Mouse (Mus musculus): ENCODE results near the gene Rcan1.
"Not testable (repeated sequence)": the region's sequence is repeated elsewhere in the genome, so short reads cannot be mapped to it uniquely, and the experiment has no call there.

The Rcan1 gene

DNA sequence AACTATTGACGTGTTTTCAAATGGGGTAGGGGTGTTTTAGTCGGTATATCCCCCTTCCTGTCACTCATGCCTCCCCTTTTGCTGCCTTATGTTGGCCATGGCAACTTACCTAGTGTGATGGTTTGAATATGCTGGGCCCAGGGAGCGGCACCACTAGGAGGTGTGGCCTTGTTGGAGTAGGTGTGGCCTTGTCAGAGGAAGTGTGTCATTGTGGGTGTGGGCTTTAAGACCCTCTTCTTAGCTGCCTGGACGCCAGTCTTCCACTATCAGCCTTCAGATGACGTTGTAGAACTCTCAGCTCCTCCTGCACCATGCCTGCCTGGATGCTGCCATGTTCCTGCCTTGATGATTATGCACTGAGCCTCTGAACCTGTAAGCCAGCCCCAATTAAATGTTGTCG is at the start of gene Rcan1:
Rcan1 (minus strand) TSS at position 162 of the 400 bp plus-strand sequence.
- DNase-seq = no peak

DNA sequence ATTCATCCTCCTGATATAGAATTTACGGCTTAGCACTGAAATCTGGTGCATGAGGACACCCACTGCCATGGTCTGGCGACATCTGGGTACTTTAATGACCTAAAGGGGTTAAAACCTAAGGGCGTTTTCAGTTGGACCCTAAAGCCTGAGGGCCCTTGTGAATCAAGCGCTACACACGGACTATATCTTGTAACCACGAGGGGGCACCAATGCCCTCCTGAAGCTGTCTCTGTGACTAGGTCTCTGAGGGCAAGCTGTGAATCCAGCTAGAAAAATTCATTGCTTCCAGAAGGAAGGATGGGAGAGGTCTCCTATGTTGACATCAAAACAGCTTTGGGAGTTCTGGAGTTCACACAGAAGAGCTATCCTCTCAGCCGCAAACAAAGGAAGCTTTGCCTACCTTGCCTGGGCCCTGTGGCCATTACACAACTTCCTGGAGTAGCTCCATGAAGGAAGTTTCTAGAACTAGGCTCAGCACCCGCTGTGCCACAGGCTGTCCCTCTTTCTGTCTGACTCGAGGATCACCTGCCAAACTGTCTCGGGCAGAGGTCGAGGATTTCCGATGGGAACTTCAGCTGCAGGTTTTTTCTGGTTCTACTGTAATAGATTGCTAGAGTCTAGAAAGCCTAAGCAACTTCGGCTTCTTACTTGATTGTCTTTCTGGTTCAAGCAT is 49.3 kb upstream of the Rcan1 start:
- peak; percentile 40 for DNase-seq

DNA sequence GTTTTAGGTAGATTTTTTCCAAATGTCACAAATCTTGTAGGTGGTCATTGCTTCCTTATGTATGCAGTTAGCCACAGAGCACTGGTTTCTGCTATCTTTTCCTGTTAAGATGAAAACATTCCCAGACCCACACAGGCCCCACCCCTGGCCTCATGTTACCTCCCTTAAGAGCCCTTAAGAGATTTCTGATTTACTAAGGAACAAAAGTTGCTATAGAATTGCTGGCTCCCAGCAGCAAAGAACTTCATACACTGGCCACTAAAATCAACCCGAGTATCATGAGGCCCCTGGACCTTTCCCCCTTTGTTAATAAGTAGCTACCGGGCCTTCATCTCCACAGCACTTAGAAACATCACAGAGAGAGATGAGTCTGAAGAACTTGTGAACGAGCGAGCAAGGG is 48.1 kb upstream of the Rcan1 start:
- no peak for DNase-seq

DNA sequence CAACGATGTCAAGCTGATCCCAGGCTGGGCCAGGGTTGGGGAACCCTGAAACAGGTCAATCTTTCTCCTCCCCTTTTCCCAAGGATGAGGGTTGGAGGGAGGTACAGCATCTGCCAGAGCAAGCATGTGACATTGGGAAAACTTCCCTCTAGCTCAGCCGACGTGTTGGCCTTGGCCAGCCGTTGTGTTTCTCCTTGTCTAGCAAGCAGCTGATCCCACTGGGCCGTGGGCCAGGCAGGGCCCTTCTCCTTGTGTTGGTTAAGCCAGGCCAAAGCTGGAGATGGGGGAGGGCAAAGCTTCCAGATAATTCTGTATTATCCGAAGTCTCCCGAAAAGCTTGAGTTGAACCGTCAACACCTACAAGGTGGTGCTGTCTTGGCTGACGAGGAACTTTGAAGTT is 45.5 kb upstream of the Rcan1 start:
- peak; percentile 23 for DNase-seq

DNA sequence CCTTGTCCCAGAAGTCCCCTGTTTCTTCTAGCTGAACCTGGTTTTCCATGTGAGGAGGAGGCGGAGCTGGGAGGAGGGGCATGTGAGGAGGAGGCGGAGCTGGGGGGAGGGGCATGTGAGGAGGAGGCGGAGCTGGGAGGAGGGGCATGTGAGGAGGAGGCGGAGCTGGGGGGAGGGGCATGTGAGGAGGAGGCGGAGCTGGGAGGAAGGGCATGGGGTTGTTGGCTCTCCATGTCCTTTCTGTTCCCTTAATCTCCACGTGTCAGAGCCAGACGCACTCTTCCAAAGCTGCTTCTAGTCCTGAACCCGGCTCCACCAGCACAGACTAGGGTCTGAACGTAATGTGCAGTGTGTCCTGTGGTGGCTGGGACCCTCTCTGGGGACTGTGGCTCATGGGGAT is 44.2 kb upstream of the Rcan1 start:
- not testable (repeated sequence) for DNase-seq

DNA sequence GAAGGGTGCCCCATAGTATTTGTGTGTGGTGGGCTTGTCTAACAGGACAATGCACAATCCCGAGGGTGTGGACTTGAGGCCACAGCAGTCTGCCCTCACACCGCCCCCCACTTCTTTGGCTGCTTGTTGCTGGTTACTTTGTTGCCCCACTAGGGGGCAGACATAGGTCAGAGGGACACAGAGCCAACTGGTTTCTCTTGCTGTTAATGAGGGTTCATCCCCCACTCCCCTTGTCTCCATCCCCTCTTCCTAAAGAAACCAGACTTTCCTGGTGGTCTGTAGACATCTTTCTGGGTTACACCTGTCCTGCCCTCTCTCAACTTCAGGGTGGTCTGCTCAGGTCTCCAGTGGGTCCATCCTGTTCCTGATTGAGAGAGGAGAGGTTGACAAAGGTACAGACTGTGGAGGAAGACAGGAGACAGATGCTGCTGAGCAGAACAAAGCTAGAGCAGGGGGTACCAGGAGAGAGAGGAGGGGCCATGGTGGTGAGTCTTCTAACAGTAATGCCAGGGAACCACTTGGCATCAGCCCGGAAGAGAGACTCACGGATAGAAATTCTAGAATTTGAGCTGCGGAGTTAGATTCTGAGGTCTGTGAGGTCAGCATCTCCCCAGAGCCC is 41.2 kb upstream of the Rcan1 start:
- no peak for DNase-seq

DNA sequence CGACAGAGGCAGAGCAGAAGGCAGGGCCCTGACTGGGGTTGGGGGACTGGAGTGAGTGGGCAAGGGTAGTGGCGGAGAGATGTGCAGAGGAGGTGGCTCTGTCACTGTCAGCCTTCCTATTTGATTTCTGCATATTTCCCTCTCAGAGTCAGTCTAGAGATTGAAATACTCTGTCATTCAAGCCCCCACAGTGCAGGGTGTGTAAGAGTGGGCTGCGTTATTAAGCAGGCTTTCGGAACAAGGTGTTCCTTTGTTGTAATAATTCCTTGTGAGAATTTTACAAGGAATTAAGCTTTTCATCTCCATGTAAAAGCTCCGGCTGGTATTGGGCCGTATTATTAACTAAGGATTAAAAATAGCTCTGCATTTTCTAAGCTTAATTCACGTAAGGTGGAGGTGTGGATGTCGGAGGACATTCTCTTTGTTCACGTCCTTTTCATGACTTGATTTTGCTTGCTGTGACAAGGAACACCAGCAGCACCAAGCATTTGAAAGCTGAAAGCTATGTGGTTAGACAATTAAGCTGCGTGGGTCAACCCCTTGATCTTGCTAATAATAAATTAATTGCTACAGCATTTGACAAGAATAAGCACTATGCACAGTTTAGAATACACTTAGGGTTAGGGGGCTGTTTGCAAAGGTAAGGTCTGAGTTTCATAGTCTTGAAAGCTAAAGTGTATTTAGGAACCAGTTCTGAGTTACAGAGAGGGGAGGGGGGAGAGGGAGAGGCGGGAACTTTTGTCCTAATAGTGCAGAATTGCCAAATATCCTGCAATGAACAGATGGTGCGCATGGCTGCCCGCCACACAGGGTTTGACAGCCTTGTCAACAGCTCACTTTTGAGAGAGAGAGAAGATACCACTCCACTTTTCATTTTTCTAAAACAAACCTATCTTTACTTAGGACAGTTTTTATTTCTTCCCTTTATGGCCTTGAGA is 40.4 kb upstream of the Rcan1 start:
- peak; percentile 18 for DNase-seq

DNA sequence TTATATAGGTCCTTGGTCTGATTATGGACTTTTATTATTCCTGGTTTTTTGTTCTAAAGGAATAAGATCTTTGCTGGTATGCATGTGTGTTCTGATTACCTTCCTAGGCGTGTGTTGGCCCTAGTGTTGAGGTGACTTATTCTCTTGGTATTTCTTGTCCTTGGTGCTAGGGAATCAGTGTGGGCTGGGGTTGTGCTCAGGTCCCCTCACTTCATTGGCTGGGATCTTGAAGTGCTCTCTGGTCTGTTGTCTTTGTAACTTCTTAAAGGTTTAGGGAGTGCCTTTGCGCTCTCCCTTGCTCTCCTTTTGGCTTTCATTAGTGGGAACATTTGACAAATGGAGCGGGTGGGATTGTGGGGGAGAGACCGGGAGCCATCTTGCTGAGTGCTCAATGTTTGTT is 36.9 kb upstream of the Rcan1 start:
- no peak for DNase-seq

DNA sequence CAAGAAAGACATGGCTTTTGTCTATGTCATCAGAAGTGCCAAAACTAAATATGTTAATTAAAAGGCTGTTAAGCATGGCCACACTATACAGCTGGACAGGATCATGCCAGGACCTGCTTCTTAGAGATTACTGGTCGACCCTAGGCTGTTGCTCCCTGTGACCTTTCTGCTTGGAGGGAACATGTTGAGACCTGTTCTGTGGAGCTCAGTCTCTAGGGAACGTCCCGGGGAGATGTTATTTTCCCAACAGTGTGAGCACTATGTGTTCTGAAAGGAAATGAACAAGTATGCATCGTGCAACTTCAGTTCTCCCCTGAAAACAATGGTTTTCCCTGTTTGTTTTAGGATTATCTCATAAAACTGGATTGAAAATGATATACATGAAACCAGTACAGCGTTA is 32.4 kb upstream of the Rcan1 start:
- no peak for DNase-seq

DNA sequence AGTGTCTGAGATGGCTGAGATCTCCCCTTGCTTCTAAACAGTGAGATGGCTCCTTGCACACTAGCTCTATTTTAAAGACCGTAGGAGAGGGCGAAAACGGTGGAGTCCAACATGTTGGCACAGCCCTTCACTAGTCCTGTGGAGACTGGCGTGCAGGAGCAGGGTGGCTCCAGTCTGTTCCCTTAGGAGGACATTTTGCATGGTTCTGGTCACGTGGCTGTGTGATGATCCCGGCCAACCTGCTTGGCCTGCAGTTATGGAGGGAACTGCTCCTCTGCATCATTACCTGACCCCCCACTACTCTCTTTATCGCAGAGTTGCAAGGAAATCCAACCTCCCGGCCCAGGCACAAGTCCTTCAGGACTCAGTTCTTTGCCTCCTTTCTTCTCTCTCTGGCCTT is 29.9 kb upstream of the Rcan1 start:
- no peak for DNase-seq

DNA sequence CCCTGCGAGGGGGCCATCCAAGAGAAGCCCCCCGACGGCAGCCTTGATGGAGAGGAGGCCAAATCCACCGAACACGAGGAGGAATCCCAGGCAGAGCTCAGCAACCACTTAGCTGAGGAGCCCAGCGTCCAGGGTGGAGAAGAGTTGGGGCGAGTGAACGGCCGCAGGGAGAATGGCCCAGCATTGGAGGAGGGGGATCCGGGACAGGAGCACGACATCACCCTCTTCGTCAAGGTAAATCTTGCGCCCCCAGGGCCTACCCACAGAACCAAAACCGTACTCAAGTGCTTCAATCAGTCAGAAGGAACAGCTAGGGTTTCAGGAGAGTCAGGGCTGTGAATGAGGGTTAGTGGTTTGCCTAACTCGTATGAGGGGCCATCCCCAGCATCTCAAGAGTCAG is 28.7 kb upstream of the Rcan1 start:
- no peak for DNase-seq

DNA sequence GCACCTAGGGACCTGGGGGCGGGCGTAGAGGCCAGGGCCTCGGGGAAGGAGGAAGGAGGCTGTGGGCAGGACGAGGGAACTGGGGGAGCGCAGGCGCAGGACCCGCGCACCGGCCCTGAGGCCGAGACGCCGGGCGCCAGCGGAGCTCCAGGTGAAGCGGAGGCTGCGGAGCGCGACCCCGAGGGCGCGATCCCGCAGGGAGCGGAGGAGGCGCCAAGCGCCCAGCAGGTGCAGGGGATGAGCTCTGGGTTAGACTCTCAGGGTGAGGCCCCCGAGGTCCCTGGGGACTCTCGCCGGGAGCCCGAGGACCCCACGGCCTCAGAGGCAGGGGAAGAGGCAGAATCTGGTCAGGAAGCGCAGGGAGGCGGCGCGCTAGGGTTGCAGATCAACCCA is 27.9 kb upstream of the Rcan1 start:
- DNase-seq = no peak

DNA sequence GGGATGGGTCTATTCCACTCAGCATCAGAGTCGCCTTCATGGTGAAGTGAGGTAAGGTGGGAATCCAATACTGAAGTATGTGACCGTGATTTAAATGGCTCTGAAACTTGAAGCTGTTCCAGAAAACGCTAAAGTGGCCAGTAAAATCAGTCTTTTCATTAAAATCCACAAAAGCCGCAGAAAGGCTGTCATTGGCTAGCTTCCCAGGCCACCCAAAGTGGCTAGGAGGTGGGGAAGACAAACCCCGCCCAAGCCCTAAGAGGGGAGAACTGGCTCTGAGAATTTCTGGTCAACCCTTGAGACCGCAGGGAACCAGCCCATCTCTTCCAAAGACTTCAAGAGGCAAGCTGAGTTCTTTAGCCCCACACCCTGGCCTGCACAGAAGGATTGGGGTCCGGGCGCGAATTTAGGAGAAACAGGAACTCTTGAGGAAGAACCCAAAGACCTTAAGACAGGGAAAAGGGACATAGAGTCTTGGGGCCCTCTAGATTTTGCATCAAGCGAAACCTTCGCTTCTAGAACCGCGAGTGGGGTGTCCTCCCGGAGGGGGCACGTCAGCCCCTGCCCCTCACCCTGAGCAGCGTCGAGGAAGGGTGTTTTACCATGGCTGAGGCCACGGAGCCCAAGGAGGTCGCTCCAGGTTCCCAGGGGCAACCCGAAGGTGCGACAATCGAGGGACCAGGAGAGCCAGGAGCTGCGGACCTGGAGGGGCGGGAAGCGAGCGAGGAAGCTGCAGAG is 27.4 kb upstream of the Rcan1 start:
- no peak for DNase-seq

DNA sequence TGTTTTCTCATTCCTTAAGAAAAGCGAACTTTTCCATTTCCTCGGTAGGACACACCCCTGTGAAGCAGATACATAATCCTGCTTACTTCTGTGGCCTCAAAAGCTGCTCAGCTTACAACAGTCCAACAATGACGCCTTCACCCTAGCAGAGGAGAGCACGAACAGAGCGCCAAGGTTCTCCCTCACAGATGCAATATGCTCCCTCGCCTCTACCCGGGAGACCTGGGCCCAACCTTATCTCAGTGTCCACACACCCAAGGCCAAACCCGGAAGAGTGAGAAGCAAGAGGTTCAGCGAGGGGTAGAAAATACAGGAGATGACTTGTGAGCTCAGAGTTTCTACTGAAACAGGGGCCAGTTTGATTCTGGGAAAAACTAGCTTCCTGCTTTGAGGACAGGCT is 18.7 kb upstream of the Rcan1 start:
- no peak for DNase-seq

DNA sequence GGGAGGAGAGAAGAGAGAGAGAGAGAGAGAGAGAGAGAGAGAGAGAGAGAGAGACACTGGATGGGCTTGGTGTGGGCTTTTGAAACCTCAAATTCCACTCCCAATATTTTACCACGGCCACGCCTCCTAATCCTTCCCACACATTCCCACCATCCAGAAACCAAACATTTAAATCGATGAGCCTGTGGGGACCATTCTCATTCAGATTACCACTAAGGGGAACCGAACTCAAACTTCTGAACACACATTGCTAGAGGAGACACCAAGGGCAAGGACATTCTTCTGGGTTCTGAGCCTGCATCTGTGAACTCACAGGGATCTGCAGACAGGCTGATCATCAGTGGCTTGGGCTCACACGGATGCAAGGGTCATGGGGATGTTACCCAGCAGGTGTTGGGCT is 17.8 kb upstream of the Rcan1 start:
- DNase-seq = no peak

DNA sequence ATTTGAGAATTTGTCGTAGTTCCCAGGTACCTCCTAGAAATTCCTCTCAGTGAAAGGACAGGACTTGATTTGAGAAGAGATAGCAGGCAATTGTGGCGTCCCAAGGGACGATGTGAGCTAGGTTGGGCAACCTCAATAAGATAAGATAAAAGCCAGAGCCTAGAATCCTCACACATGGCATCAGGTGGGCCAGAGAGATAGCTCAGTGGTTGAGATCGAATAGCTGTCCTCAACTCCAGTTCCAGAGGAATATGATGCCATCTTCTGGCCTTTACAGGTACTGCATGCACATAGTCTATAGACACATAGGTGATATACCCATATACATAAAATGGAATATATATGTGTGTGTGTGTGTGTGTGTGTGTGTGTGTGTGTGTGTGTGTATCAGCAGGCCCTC is 16.8 kb upstream of the Rcan1 start:
- DNase-seq = peak; percentile 28

DNA sequence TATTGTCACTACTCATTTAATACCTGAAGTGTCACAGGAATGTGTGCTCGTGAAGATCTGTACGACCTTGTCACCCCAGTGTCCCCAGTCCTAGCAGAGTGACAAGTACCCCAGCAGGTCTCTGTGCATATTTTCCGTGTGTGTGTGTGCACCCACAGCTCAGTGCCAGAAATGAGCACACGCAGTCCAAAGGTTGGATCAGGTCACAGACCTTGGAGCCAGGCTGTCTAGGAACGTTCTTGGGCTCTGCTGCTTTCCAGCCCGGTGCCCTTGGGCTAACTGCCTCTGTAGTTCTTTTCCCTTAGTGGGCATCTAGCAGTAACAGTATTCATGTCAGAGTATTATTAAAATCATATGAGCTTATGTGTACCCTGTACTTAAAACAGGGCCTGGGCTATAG is 16.4 kb upstream of the Rcan1 start:
- no peak for DNase-seq

DNA sequence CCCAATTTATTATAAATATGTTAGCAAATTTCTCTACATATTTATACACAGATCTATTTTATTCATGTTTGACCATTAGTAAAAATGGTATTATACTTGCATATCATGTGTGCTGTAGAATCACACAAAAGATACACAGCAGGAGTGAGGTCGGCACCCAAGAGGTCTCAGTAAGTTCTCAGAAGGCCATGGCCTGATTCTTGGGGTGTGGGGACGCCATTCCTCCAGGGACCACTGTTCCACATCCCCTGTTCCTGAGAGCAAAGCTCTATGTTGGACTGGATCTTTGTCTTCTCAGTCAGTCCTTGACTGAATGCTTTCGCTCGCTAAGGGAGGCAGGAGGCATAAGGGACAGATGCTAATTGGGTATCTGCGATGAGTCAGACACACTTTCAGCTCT is 14.8 kb upstream of the Rcan1 start, which contains the start of gene Clic6:
Clic6 (plus strand) TSS at position 301 of the 400 bp plus-strand sequence.
- DNase-seq = no peak

DNA sequence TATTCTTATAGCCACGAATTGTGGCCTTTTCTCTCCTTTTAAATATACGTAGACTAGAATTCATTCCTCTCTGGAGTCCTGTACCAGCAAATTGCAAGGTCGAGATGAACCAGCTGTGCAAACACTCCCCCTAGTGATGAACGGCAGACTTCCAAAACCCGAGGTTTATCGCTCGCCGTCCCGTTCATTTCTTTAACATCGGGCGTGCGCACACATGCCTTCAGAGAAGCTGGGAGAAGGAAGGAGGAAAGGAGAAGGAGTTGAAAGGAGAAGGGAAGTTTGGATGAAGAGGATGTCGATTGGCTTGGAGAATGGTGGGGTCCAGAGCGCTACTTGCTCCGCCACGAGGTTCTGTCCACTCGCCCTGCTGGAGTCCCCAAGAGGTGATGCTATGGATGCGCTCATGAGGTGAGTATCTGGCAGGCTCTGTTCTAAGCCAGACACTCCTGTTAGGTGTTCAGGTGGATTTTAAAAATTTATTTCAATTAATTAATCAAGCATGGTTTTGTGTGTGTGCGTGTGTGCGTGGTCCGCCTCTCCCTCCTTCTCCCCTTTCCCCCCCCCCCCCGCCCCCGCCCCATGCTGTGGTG is 8.0 kb upstream of the Rcan1 start:
- peak; percentile 59 for DNase-seq

DNA sequence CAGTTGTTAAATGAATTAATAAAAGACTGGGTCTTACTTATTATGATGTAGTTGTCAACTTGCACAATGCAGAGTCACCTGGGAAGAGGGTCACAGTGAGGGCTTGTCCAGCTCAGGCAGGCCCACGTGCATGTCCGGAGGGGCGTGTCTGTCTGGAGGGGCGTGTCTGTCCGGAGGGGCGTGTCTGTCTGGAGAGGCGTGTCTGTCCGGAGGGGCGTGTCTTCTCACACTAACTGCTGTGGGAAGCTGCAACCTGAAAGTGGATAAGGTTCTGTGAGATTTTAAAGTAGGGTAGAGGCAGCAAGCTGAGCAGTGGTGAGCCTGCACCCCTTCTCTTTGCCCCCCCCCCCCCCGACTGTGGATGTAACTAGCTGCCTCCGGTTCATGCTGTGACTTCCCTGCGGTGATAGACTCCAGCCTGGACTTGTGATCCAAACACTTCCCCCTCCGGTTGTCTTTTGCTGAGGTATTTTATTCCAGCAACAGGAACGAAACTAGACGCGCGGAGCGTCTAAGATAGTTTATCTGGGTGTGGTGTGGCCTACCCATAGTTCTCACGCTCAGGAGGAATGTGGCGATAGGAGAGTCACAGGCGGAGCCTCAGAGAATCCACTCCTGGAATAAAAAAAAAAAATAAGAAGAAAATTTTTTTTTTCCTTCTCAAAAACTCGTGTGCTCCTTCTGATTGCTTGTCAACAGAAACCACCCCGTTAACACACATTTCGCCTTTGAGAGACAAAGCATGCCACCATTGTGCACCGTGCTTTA is 4.6 kb upstream of the Rcan1 start:
- no peak for DNase-seq

DNA sequence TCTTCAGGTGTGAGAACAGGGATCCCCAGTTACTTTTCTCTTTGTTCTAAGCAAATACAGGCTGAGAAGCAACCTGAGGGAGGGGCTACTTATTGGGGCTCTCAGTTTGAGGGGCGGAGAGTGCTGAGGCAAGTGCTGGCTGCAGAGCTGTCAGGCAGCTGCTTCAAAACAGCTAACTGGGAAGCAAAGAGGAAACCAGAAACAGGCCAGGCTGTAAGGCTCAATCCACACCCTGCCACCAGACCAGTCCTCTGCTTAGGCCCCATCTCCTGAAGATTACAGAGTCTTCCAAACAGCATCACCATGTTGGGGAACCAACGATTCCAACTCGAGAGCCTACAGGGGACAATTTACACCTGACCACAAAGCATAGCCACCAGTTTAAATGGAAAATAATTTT is 2.2 kb upstream of the Rcan1 start:
- no peak for DNase-seq

DNA sequence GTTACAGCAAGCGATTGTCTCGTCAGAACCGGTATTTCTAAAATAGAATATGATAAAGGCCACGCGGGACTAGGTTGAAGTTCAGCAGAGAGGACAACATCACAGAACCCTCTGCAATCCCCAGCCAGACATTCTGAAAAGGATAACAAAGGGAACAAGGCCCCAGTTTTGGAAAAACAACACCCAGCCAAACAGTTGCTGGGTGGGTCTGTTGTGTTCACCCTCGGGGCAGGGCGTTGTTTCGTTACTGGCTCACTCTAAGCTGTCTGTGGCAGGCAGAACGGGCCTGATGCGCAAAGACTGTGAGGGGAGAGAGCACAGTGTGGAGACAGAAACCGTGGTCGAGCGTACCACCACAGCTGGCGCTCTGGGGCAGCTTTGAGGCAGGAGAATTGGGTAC is 2.2 kb downstream of the Rcan1 start:
- no peak for DNase-seq

Data from right cerebral cortex, postnatal 4 days (tissue).